Mouse (Mus musculus) ES-Bruce4 (cell line): ENCODE data around the gene Rspry1.

ENCODE experiments used
- CTCF ChIP-seq: IDR thresholded peaks from one replicate; pipeline ENCODE4 v1.8.1; 2011; ENCODE audit warnings: low read depth, low read length
- POLR2A ChIP-seq: IDR thresholded peaks from one replicate; pipeline ENCODE4 v1.8.1; 2011; ENCODE audit warnings: low read length; ENCODE audit not compliant: insufficient read depth

- no peak for TF ChIP-seq CTCF
- TF ChIP-seq POLR2A: no peak
These were observed 5.3 kb downstream of the Rspry1 start for GRCm38 (mm10) chr8:94607064-94607463.
